Mouse (Mus musculus) liver, adult 2 months (tissue): Measurements from ENCODE around the gene Cdkn1b.

ENCODE experiments used
- CTCF ChIP-seq: fragments of 200-500 bp; IDR thresholded peaks from 2 replicates; pipeline ENCODE4 v1.5.1; 2011; ENCODE audit warnings: low read depth, low read length, control low read depth
- POLR2A ChIP-seq: fragments of 200-500 bp; IDR thresholded peaks from 2 replicates; pipeline ENCODE4 v1.6.1; 2011; ENCODE audit warnings: low read length, control low read depth; ENCODE audit not compliant: insufficient read depth; ENCODE audit errors: extremely low read depth

GRCm38 (mm10) chr6:134919511-134920189, 551 bp upstream of the Cdkn1b start:
- TF ChIP-seq CTCF (no peak), POLR2A (no peak)
